Mouse (Mus musculus): ENCODE measurements around the gene Cd300lf.

The Cd300lf gene

DNA sequence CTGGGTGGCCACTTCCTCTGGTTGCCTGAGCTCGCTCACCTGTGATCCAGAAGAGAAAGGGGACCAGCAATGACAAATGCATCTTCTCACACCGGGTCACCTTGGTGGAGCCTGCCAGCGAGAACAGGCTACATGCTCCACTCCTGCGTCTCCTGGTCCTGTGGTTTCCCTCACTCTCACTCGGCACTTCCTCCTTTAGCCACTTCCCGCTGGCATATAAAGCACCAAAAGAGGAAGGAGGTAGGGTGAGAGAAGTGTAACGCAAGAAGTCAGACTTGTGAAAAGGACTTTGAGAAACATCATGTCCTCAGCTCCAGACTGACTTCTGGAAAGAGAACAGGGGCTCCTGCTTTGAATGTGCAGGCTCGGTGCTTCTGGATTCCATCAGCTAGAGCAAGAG lies at the start of gene Cd300lf:
Gene Cd300lf (minus strand): TSS at position 193 of the 400 bp plus-strand sequence.
- no peak for DNase-seq (ENCODE audit: low spot score)

- DNase-seq (ENCODE audit: low spot score), result peak; percentile 74
Measured at GRCm38 (mm10) chr11:115181913-115182638, 48.3 kb upstream of the Cd300lf start.

DNA sequence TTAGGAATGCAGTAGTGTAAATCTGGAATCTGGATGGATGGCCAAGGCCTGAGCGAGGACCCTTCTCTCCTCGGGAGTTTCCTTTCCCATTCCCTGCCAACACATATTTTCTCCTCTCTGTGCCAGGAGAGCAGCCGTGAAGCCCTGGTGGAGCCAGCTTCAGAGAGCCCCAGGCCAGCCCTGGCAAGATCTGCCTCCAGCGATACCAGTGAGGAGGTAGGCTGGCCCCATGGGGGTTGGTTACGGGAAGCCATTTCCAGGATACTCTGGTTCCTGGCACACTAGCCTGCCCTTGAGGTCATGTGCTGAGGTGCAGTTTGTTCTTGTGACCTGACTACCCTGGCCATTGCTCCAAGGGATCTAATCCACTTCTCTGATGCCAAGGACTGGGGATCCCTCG lies 46.1 kb upstream of the Cd300lf start:
- DNase-seq (ENCODE audit: low spot score), result no peak

DNA sequence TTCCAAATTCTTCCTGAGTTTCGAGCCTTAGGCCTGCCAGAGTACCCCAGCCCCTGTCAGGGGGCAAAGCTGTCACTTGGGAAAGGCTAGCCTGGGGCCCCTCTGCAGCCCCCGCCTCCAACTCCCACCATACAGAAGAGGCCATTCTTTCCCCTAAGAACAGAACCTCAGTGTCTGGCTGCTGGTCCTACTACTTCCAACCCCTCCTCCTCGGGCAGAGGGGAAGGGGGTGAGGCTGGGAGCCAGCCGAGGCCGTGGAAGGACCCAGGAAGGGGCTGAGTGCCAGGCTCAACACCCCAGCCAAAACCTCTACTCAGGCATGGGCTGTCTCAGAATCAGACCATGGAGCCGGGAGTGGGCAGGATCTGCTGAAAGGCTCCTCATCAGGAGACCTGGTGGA lies 45.4 kb upstream of the Cd300lf start:
- no peak for DNase-seq (ENCODE audit: low spot score)

GRCm38 (mm10) chr11:115178766-115179165 lies 45.0 kb upstream of the Cd300lf start:
- no peak for DNase-seq (ENCODE audit: low spot score)

- DNase-seq (ENCODE audit: low spot score), result no peak
Measured at GRCm38 (mm10) chr11:115177559-115178195, 43.9 kb upstream of the Cd300lf start.

DNA sequence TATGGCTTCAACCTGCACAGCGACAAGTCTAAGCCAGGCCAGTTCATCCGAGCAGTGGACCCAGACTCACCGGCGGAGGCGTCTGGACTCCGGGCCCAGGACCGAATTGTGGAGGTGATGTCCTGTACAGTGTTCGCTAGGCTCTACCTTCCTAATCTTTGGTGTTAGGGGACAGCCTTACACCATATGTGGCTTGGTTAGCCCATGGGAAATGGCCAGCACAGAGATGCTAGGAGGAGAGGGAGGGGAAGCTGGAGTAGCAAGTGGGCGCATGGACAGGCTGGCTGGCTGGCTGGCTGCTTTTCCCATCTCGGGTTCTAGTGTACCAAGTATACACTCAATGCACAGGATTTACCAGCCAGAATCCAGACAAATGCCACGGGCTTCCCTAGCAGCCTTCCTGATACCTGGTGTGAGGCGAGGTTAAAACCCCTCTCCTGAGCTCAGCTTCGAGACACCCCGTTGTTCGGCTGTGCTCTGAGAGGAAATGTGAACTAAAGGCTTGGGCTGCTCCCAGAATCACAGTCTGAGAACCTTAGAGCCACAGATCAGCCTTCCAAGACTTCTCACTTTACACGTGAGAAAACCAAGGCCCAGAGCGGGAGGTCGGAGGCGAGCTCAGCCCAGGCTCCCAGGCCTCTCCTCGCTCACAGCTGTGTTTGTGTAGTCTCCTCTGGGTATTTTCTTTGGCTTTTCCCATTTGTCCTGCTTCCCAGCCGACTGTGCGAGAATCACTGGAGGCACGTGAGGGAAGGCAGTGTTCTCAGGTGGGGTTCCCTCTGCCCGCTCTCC lies 42.8 kb upstream of the Cd300lf start:
- no peak for DNase-seq (ENCODE audit: low spot score)

- DNase-seq (ENCODE audit: low spot score), result no peak
Measured at GRCm38 (mm10) chr11:115173549-115174339, 40.0 kb upstream of the Cd300lf start.

DNA sequence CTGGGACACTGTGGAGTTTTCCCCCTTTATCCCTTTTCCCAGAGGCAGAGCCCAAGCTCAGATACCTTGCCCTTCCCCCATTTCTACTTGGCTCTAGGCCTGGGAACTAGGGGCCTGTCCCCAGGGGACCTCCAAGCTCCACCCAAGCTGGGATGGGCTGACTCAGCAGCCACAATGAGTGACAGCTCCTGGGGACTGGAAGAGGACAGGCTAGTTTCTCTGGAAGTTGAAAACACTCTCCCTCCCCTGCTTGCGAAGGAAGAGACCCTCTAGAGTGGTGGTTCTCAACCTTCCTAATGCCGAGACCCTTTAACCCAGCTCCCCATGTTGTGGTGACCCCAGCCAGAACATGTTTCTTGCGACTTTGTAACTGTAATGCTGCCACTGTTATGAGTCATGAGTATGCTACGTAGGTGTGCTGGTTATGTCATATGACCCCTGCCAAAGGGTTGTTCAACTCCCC lies 39.1 kb upstream of the Cd300lf start:
- no peak for DNase-seq (ENCODE audit: low spot score)

DNA sequence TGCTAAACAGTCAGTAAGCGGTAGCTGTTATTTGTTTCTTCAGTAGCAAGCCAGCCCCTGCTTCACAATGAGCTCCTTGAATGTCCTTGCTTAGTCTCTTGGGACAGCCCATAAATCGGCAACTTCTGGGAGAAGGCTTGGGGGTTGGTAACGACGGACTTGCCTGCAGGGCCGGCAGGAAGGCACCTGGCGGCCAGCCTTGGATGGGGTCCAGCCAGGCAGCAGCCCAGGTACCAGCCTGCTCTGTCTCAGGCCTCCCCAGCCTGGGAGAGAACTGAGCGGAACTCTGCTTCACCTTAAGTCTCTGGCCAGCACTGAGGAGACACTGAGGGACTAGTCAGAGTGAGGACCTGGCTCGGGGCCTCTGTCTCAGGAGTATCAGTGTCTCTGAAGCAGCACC lies 37.3 kb upstream of the Cd300lf start:
- DNase-seq (ENCODE audit: low spot score), result no peak

- DNase-seq (ENCODE audit: low spot score), result no peak
Measured at GRCm38 (mm10) chr11:115169430-115169829, 35.6 kb upstream of the Cd300lf start.

- DNase-seq (ENCODE audit: low spot score), result no peak
Measured at GRCm38 (mm10) chr11:115167631-115168249, 33.9 kb upstream of the Cd300lf start.

DNA sequence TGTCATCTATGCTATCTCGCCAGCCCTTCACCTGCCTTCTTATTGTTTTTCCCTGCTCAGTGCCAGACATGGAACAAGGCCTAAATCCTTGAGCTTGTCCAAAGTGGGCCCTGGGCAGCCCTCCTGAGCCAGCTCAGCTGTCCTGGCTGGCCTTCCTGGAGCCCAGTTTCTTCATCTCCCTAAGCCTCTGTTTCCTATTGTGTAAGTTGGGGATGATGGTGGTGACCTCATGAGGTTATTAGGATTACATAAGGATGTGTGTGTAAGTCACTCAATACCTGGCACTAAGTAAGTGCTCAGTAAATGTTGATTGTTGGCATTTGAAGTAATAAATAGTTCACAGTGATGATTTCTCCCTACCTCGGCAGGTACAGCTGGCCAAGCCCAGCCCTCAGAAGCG lies 33.0 kb upstream of the Cd300lf start:
- no peak for DNase-seq (ENCODE audit: low spot score)

GRCm38 (mm10) chr11:115164976-115165374 lies 31.2 kb upstream of the Cd300lf start:
- no peak for DNase-seq (ENCODE audit: low spot score)

- no peak for DNase-seq (ENCODE audit: low spot score)
Measured at GRCm38 (mm10) chr11:115164341-115164975, 30.7 kb upstream of the Cd300lf start.

GRCm38 (mm10) chr11:115163568-115164150 lies 29.9 kb upstream of the Cd300lf start:
- DNase-seq (ENCODE audit: low spot score), result peak; percentile 37

DNA sequence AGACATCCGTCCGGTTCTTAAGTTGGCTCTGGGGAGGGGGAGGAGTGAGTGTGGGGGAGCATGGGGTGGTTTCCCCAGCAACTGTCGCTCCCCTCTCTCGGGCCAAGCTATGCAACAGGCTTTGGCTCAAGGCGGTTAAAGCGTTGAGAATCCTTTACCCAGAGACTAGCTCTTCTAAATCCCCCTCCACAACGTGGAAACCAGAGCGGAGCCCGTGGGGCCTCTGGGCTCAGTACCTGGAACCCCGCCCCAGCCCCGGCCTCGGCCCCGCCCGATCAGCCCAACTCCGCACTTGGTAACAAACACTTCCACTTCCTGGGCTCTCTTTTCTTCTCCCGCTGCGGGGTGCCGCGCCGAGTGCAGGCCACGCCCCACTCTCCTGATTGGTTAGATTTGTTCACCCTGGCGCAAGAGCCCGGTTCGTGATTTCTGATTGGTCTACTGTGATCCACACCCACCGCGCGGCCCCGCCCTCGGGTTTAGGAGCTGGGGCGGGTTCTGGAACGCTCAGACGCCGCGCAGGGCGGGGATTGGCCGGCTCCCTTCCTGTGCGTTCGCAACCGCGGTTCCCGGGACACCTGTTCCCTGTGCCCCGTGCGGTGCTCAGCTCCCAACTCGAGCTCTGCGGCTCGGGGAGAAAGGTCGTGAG lies 29.2 kb upstream of the Cd300lf start, which contains the start of gene Slc9a3r1:
Gene Slc9a3r1 (plus strand): TSS at position 510 of the 649 bp plus-strand sequence.
- DNase-seq (ENCODE audit: low spot score), result peak; percentile 98

GRCm38 (mm10) chr11:115162205-115162601 lies 28.4 kb upstream of the Cd300lf start:
- DNase-seq (ENCODE audit: low spot score), result no peak

DNA sequence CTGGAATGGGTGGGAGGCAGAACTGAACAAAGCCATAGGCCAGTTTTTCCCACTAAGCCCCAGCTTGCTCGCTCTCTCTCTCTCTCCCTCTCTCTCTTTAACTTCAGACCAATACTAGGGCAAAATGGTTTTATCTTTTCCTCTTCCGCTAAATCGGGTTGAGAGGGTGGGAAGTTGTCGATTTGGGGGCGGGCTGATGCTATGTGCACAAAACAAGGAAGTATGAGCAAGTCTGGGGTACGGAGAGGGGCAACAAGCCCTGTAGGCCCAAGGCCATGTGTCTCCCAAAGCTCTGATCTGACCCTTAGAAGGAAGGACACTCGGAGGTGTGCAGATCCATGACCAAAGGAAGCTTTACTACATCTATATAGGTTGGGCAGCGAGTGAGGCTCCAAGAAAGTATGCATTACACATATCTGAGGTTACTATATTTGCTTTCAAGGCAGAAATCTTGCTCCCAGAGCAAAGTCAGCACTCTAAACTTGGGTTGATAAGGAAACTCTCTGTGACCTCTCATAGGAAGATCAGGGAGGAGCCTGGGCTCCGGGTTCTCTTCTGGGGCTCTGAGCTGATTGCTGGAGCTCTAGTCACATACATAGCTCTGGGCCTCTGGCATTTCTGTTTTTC lies 27.9 kb upstream of the Cd300lf start:
- no peak for DNase-seq (ENCODE audit: low spot score)
